Mouse (Mus musculus) CH12.LX (cell line): ENCODE measurements around the gene Olfr608. TPM values are rescaled to one million over a fixed set of nuclear protein-coding genes. Genes with fewer than 3 reads are reported as not detected.
"Not testable (repeated sequence)": the region's sequence is repeated elsewhere in the genome, so short reads cannot be mapped to it uniquely, and the experiment has no call there.

Source experiments
- DNase-seq: peaks from one replicate; pipeline ENCODE4 v3.0.0-alpha.2; 2013; ENCODE audit errors: extremely low read depth
- H3K27ac ChIP-seq: 2 replicates; pipeline ENCODE4 v1.5.1; 2012; ENCODE audit warnings: low read depth, mild to moderate bottlenecking, control low read depth, moderate library complexity; ENCODE audit not compliant: insufficient read depth
- H3K27me3 ChIP-seq: replicated peaks from 2 replicates; pipeline ENCODE3; 2012; ENCODE audit warnings: inconsistent platforms
- H3K36me3 ChIP-seq, 2 experiments: replicated peaks in 1 of 2; 2 replicates each; pipeline versions ENCODE3 to v1.6.1; 2012; ENCODE audit warnings: inconsistent platforms in 1 of 2, low read length in 1 of 2, mild to moderate bottlenecking in 1 of 2, mixed read lengths in 1 of 2, moderate library complexity in 1 of 2; ENCODE audit not compliant: control insufficient read depth in 1 of 2, insufficient read depth in 1 of 2
- H3K4me1 ChIP-seq, 2 experiments: 2 replicates each; pipeline ENCODE4 v1.6.1; 2012; ENCODE audit warnings: inconsistent platforms in 1 of 2, moderate library complexity in 1 of 2; ENCODE audit not compliant: insufficient read depth in 2 of 2, control insufficient read depth in 1 of 2
- H3K4me2 ChIP-seq: 2 replicates; pipeline ENCODE4 v1.6.1; 2012; ENCODE audit warnings: low read depth, mild to moderate bottlenecking, control low read depth; ENCODE audit not compliant: poor library complexity, insufficient read depth, severe bottlenecking
- H3K4me3 ChIP-seq, 3 experiments: fragments of 150-350 bp in 1 of 3; sonication (generic) in 1 of 3; replicated peaks in 1 of 3; 2 replicates each; pipeline versions ENCODE3 to v1.5.1; 2011 to 2012; ENCODE audit warnings: low read depth in 2 of 3, low read length in 2 of 3, mild to moderate bottlenecking in 2 of 3, moderate library complexity in 2 of 3, control low read depth in 1 of 3, improper control_type of control experiment in 1 of 3, inconsistent platforms in 1 of 3, mixed read lengths in 1 of 3; ENCODE audit not compliant: poor library complexity in 1 of 3
- H3K79me2 ChIP-seq: replicated peaks from 2 replicates; pipeline ENCODE4 v1.6.1; 2012; ENCODE audit warnings: mild to moderate bottlenecking, moderate library complexity; ENCODE audit not compliant: control insufficient read depth, poor library complexity, insufficient read depth, severe bottlenecking; ENCODE audit errors: extremely low read depth
- H3K9ac ChIP-seq: 2 replicates; pipeline ENCODE4 v1.6.1; 2012; ENCODE audit warnings: low read depth, mild to moderate bottlenecking, control low read depth, moderate library complexity; ENCODE audit not compliant: insufficient read depth
- H3K9me3 ChIP-seq: replicated peaks from 2 replicates; pipeline ENCODE3; 2012; ENCODE audit warnings: low read length, inconsistent platforms, mixed read lengths
- BHLHE40 ChIP-seq: IDR thresholded peaks from 2 replicates; pipeline ENCODE4 v1.6.1; 2011; ENCODE audit warnings: mild to moderate bottlenecking, low read depth, low read length, improper control_type of control experiment
- CHD1 ChIP-seq: IDR thresholded peaks from 2 replicates; pipeline ENCODE4 v1.6.1; 2012; ENCODE audit warnings: low read depth, low read length, improper control_type of control experiment, inconsistent platforms
- CHD2 ChIP-seq: IDR thresholded peaks from 2 replicates; pipeline ENCODE4 v1.6.1; 2011; ENCODE audit warnings: low read length, improper control_type of control experiment
- CTCF ChIP-seq, 2 experiments: IDR thresholded peaks in 1 of 2; conservative IDR thresholded peaks in 1 of 2; 2 replicates each; pipeline ENCODE4 v1.5.1; 2011 to 2012; ENCODE audit warnings: low read depth in 2 of 2, low read length in 2 of 2, improper control_type of control experiment in 1 of 2, inconsistent platforms in 1 of 2, mild to moderate bottlenecking in 1 of 2, moderate library complexity in 1 of 2
- E2F4 ChIP-seq: IDR thresholded peaks from 2 replicates; pipeline ENCODE4 v1.6.1; 2011; ENCODE audit warnings: low read depth, low read length, improper control_type of control experiment; ENCODE audit not compliant: insufficient replicate concordance
- EP300 ChIP-seq: IDR thresholded peaks from 2 replicates; pipeline ENCODE4 v1.6.1; 2011; ENCODE audit warnings: low read length, improper control_type of control experiment
- ETS1 ChIP-seq: conservative IDR thresholded peaks from 2 replicates; pipeline ENCODE4 v1.6.1; 2012; ENCODE audit warnings: low read depth, mild to moderate bottlenecking, inconsistent platforms, low read length, improper control_type of control experiment, moderate library complexity
- IRF4 ChIP-seq: IDR thresholded peaks from 2 replicates; pipeline ENCODE4 v1.6.1; 2014; ENCODE audit warnings: low read depth, mild to moderate bottlenecking, inconsistent platforms, low read length, improper control_type of control experiment
- JUN ChIP-seq: IDR thresholded peaks from 2 replicates; pipeline ENCODE4 v1.6.1; 2011; ENCODE audit warnings: low read depth, mild to moderate bottlenecking, low read length, improper control_type of control experiment, moderate library complexity; ENCODE audit not compliant: insufficient read depth
- KAT2A ChIP-seq: IDR thresholded peaks from 2 replicates; pipeline ENCODE4 v1.6.1; 2012; ENCODE audit warnings: low read length, improper control_type of control experiment, inconsistent platforms; ENCODE audit not compliant: insufficient replicate concordance
- MAFK ChIP-seq: IDR thresholded peaks from 2 replicates; pipeline ENCODE4 v1.6.1; 2011; ENCODE audit warnings: low read length, improper control_type of control experiment; ENCODE audit not compliant: insufficient replicate concordance
- MAX ChIP-seq: IDR thresholded peaks from 2 replicates; pipeline ENCODE4 v1.6.1; 2011; ENCODE audit warnings: low read length, improper control_type of control experiment
- MAZ ChIP-seq: IDR thresholded peaks from 2 replicates; pipeline ENCODE4 v1.6.1; 2012; ENCODE audit warnings: low read depth, mild to moderate bottlenecking, inconsistent platforms, low read length, improper control_type of control experiment, moderate library complexity
- MEF2A ChIP-seq: IDR thresholded peaks from 2 replicates; pipeline ENCODE4 v1.6.1; 2014; ENCODE audit warnings: low read depth, mild to moderate bottlenecking, inconsistent platforms, low read length, improper control_type of control experiment, borderline replicate concordance
- MXI1 ChIP-seq: IDR thresholded peaks from 2 replicates; pipeline ENCODE4 v1.6.1; 2011; ENCODE audit warnings: mild to moderate bottlenecking, low read depth, low read length, improper control_type of control experiment
- MYC ChIP-seq: IDR thresholded peaks from 2 replicates; pipeline ENCODE4 v1.6.1; 2011; ENCODE audit warnings: low read depth, mild to moderate bottlenecking, improper control_type of control experiment, low read length
- NELFE ChIP-seq: IDR thresholded peaks from 2 replicates; pipeline ENCODE4 v1.6.1; 2011; ENCODE audit warnings: low read depth, low read length, improper control_type of control experiment
- NRF1 ChIP-seq: IDR thresholded peaks from 2 replicates; pipeline ENCODE4 v1.6.1; 2014; ENCODE audit warnings: low read depth, mild to moderate bottlenecking, inconsistent platforms, low read length, improper control_type of control experiment, moderate library complexity
- PAX5 ChIP-seq: IDR thresholded peaks from 2 replicates; pipeline ENCODE4 v1.6.1; 2012; ENCODE audit warnings: low read length, inconsistent platforms, mixed read lengths
- POLR2A ChIP-seq: IDR thresholded peaks from 2 replicates; pipeline ENCODE4 v1.6.1; 2011; ENCODE audit warnings: low read depth, mild to moderate bottlenecking, improper control_type of control experiment, low read length
- POLR2AphosphoS2 ChIP-seq: IDR thresholded peaks from 2 replicates; pipeline ENCODE4 v1.6.1; 2011; ENCODE audit warnings: low read depth, low read length, improper control_type of control experiment
- RCOR1 ChIP-seq: conservative IDR thresholded peaks from 2 replicates; pipeline ENCODE4 v1.6.1; 2012; ENCODE audit warnings: low read depth, mild to moderate bottlenecking, inconsistent platforms, low read length, improper control_type of control experiment
- SIN3A ChIP-seq: IDR thresholded peaks from 2 replicates; pipeline ENCODE4 v1.6.1; 2012; ENCODE audit warnings: low read length, improper control_type of control experiment, inconsistent platforms
- TBP ChIP-seq: conservative IDR thresholded peaks from 2 replicates; pipeline ENCODE4 v1.6.1; 2011; ENCODE audit warnings: low read depth, low read length, improper control_type of control experiment
- TCF12 ChIP-seq: IDR thresholded peaks from 2 replicates; pipeline ENCODE4 v1.6.1; 2014; ENCODE audit warnings: low read depth, mild to moderate bottlenecking, inconsistent platforms, low read length, improper control_type of control experiment
- USF1 ChIP-seq: IDR thresholded peaks from 2 replicates; pipeline ENCODE4 v1.6.1; 2014; ENCODE audit warnings: low read depth, mild to moderate bottlenecking, inconsistent platforms, low read length, improper control_type of control experiment
- USF2 ChIP-seq: conservative IDR thresholded peaks from 2 replicates; pipeline ENCODE4 v1.6.1; 2011; ENCODE audit warnings: low read depth, low read length, improper control_type of control experiment
- ZC3H11A ChIP-seq: IDR thresholded peaks from 2 replicates; pipeline ENCODE4 v1.6.1; 2012; ENCODE audit warnings: low read depth, mild to moderate bottlenecking, inconsistent platforms, low read length, improper control_type of control experiment
- ZMIZ1 ChIP-seq: IDR thresholded peaks from 2 replicates; pipeline ENCODE4 v1.6.1; 2012; ENCODE audit warnings: low read depth, mild to moderate bottlenecking, inconsistent platforms, low read length, improper control_type of control experiment
- ZNF384 ChIP-seq: IDR thresholded peaks from 2 replicates; pipeline ENCODE4 v1.6.1; 2012; ENCODE audit warnings: low read depth, low read length, improper control_type of control experiment, inconsistent platforms
- dilution Hi-C: fragments of 300-500 bp; cut with MboI; formaldehyde crosslinking; loops from 2 replicates; pipeline ENCODE4 v1.14.3; 2020; ENCODE audit warnings: low sequenced_read_pairs; ENCODE audit not compliant: extremely low pct_unique_long_range_greater_than_20kb, extremely low pct_ligation_motif_present
- in situ Hi-C: fragments of 300-500 bp; cut with MboI; formaldehyde crosslinking; loops from 3 replicates; pipeline ENCODE4 v1.14.3; 2019; ENCODE audit warnings: low sequenced_read_pairs, low pct_ligation_motif_present, low pct_unique_long_range_greater_than_20kb, mixed read lengths
- polyA plus RNA-seq: library from polyadenylated mRNA; unstranded; fragments of >175 nt; gene quantifications from 2 replicates; pipeline ENCODE4 v1.2.1, GENCODE M21; 2012; ENCODE audit warnings: low read depth; ENCODE audit not compliant: insufficient read length
- total RNA-seq, 2 experiments: library from RNA; depleted of rRNA; stranded (reverse); fragments of 300-350 nt in 1 of 2; fragments of >200 nt in 1 of 2; gene quantifications; 2 replicates each; pipeline ENCODE4 v1.2.3; 2012 to 2014

The Olfr608 gene
- total and polyA plus RNA-seq, 3 experiments, result not detected

DNA sequence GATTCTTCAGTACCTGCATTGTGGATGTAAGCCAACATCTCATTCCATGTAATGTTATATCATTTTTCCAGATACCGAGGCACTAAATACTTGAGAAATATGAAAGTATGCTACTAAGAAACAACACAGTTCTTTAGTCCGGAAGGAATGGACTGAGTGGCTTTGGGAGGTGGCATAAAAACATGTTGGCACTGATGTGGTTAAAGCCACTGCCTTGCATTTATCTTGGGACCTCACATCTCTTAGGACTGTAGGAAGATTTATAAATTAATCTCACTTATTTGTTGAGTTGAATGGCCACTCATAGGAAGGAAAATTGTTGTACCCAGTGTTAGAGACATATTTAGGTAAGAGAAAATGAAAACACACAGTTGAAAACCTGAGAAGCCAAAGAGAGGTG is 20.9 kb upstream of the Olfr608 start, which contains the start of gene Olfr606:
Gene Olfr606 (plus strand): TSS at position 301 of the 400 bp plus-strand sequence.
- dilution Hi-C loops (no loop called here), in situ Hi-C loops (no loop called here)
- no peak within 1 kb of the TSS for H3K4me3 ChIP-seq

DNA sequence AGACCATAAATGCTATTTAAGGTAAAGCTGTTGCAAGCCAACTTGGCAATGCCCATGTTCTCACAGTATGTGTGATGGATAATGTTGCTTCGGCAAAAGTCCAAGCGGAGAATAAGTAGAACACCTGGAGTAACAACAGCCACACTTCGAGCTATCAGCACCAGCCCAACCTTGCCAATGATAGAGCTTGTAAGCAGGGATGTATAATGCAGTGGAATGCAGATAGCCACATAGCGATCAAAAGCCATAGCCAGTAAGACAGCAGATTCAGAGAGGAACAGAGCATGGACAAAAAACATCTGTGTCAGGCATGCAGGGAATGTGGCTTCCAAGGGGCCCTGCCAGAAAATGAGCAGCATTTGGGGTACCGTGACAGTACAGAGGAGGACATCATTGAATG is 9.1 kb upstream of the Olfr608 start:
- no peak overlapping the region for H3K27ac ChIP-seq
- no peak overlapping the region for H3K9ac ChIP-seq
- H3K27me3 ChIP-seq, result no peaks in the 10 kb centered on the region
- dilution Hi-C loops, result no loop called here
- no peaks in the 10 kb centered on the region for H3K79me2 ChIP-seq
- TF ChIP-seq RCOR1 (no peak), MAZ (no peak), TBP (no peak), CHD1 (no peak), EP300 (no peak), KAT2A (no peak), ZNF384 (no peak), ZC3H11A (no peak), BHLHE40 (no peak), ETS1 (no peak), MYC (no peak), USF2 (no peak), MXI1 (no peak), IRF4 (no peak), ZMIZ1 (no peak), NELFE (no peak), PAX5 (no peak), USF1 (no peak), CHD2 (no peak)
- no peaks in the 10 kb centered on the region for H3K9me3 ChIP-seq
- no peak overlapping the region for H3K4me2 ChIP-seq
- H3K36me3 ChIP-seq, result no peaks in the 10 kb centered on the region
- H3K4me1 ChIP-seq, result no peaks in the 10 kb centered on the region
- no peak overlapping the region for H3K4me3 ChIP-seq
- in situ Hi-C loops, result no loop called here
- DNase-seq, result no peak

More for the DNA sequence above, 20.9 kb upstream of the Olfr608 start, which contains the start of gene Olfr606:
- DNase-seq, result no peak
- Histone ChIP-seq H3K27me3 (no peaks in the 10 kb centered on the region), H3K36me3 (no peaks in the 10 kb centered on the region), H3K4me2 (no peak within 1 kb of the TSS), H3K27ac (no peak within 1 kb of the TSS), H3K4me1 (no peaks in the 10 kb centered on the region), H3K79me2 (no peaks in the 10 kb centered on the region), H3K9ac (no peak within 1 kb of the TSS), H3K9me3 (no peaks in the 10 kb centered on the region)
- TF ChIP-seq MYC (no peak), MAX (no peak), MAFK (no peak), SIN3A (no peak), RCOR1 (no peak), ZMIZ1 (no peak), MEF2A (no peak), TCF12 (no peak), CTCF (conservative IDR thresholded peaks at IDR 0.05 in 1 of 2, IDR thresholded peaks at IDR 0.05 in 1 of 2; ENCODE audit: low read depth in 2 of 2, low read length in 2 of 2) (no peak), KAT2A (no peak), JUN (no peak), MXI1 (no peak), CHD2 (no peak), NELFE (no peak), E2F4 (no peak), NRF1 (no peak), TBP (no peak), POLR2A (no peak), ZC3H11A (no peak), POLR2AphosphoS2 (no peak)

DNA sequence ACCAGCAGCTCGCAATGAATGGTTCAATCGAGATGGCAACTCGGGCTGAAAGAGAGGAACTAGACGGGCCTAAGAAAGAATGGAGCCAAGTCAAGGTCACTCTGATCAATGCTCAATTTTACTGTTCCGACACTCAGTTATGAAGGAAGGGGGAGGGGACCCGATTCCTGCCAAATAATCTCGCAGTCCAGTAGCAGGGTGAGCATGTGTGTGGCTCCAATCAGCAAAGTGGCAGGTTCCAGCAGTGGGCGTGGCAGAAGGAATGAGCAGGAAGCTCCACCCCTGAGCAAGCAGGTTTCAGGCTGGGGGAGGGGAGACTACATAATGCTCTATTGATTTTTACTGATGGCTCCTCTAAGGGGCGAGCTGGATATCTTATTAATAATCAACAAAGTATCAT is 7.4 kb downstream of the Olfr608 start:
- H3K27me3 ChIP-seq, H3K4me1 ChIP-seq, H3K4me3 ChIP-seq, dilution Hi-C loops, H3K27ac ChIP-seq, DNase-seq, H3K9ac ChIP-seq, in situ Hi-C loops, H3K36me3 ChIP-seq, H3K4me2 ChIP-seq, H3K9me3 ChIP-seq, H3K79me2 ChIP-seq: not testable (repeated sequence)
